12 mouse cellular contexts compared by ENCODE assay signal in genomic region chr12:40888829-40889228, GRCm38 (mm10).
A peak's percentile ranks its signal among the peaks of the same experiment; 100 is the strongest.
DNase-seq lines count a peak whose midpoint lies in the region; ATAC-seq and TF ChIP-seq lines count a peak whose summit lies in the region.
"Had no signal": no experiment of that assay in that cellular context is flagged by ENCODE, and none has a peak within 500 bp of the region (broad histone marks: within the 10 kb centered on the region; RNA-seq: fewer than 3 reads in every experiment).

No protein-coding gene starts in this region.

- no peak overlapping the region for H3K9ac ChIP-seq in intestine, embryonic 16.5 days (ENCODE audit: low read depth, low read length)
- H3K9ac ChIP-seq in liver, embryonic 16.5 days (ENCODE audit: low read depth, low read length), result peak overlapping the region; percentile 57

- 53% methylated on average over 1 of the region's 1 CpGs for WGBS in intestine, embryonic 16.5 days
- 48% methylated on average over 1 of the region's 1 CpGs for WGBS in liver, embryonic 16.5 days (ENCODE audit: insufficient replicate concordance)

- POLR2A ChIA-PET in Patski (lab: Charles Lee), result no interaction called here

- H3K4me2 ChIP-seq in intestine, embryonic 16.5 days (ENCODE audit: low read depth, low read length), result peak overlapping the region; percentile 30; the same call in 1 of the 2 replicates
- peak overlapping the region; percentile 61 for H3K4me2 ChIP-seq in liver, embryonic 16.5 days (ENCODE audit: low read depth, low read length)

- H3K4me1 ChIP-seq in intestine, embryonic 16.5 days (ENCODE audit: control insufficient read depth, insufficient read depth, low read length), result peaks cover 8% of the 10 kb centered on the region
- H3K4me1 ChIP-seq in liver, embryonic 16.5 days (ENCODE audit: control insufficient read depth, low read depth, low read length), result peaks cover 68% of the 10 kb centered on the region

- H3K27me3 ChIP-seq in Patski, result no peaks in the 10 kb centered on the region
- H3K27me3 ChIP-seq in intestine, embryonic 16.5 days (replicated peaks; ENCODE audit: control insufficient read depth, insufficient read depth, low read length), result no peaks in the 10 kb centered on the region
- H3K27me3 ChIP-seq in liver, embryonic 16.5 days (ENCODE audit: control insufficient read depth, insufficient read depth, low read depth, low read length), result no peaks in the 10 kb centered on the region

- CTCF ChIA-PET in Patski (lab: Charles Lee), result interaction anchor here (1.0 kb wide), 1 partner anchor 16 kb away, joined by 3 read pairs; no protein-coding TSS in a partner anchor

- peak; percentile 2 for ATAC-seq in Patski
- ATAC-seq in intestine, embryonic 16.5 days, result peak; percentile 90
- ATAC-seq in liver, embryonic 16.5 days (ENCODE audit: low read depth), result peak; percentile 7; the same call in 1 of the 2 replicates

- no peaks in the 10 kb centered on the region for H3K9me3 ChIP-seq in intestine, embryonic 16.5 days (ENCODE audit: control insufficient read depth, low read length)
- no peaks in the 10 kb centered on the region for H3K9me3 ChIP-seq in liver, embryonic 16.5 days (replicated peaks; ENCODE audit: control insufficient read depth, low read length)

- no peak for TF ChIP-seq CTCF in Patski (IDR thresholded peaks at IDR 0.05)

- in situ Hi-C loops in Patski (cut with MboI; ENCODE audit: low pct_unique_long_range_greater_than_20kb), result no loop called here

- H3K4me3 ChIP-seq in intestine, embryonic 16.5 days (ENCODE audit: low read length), result no peak overlapping the region
- H3K4me3 ChIP-seq in liver, embryonic 16.5 days (ENCODE audit: low read depth, low read length), result peak overlapping the region; percentile 36

- peak; percentile 32 for DNase-seq in kidney, adult 9 months
- no peak for DNase-seq in kidney, adult 11 months
- no peak for DNase-seq in Patski (ENCODE audit: low read depth, low spot score)
- no peak for DNase-seq in cerebellum, adult 9-11 months
- no peak for DNase-seq in urinary bladder, postnatal 10 days (ENCODE audit: low spot score)
- DNase-seq: adrenal gland, adult 2 months; cerebellum, adult 11 months; heart, postnatal 36 days; midbrain, embryonic 14.5 days; right cerebral cortex, postnatal 4 days had no signal

- peak overlapping the region; percentile 57; the same call in 1 of the 2 replicates for H3K27ac ChIP-seq in intestine, embryonic 16.5 days (ENCODE audit: low read length)
- peak overlapping the region; percentile 95 for H3K27ac ChIP-seq in liver, embryonic 16.5 days (ENCODE audit: low read length)

- no peaks in the 10 kb centered on the region for H3K36me3 ChIP-seq in intestine, embryonic 16.5 days (ENCODE audit: control insufficient read depth, insufficient read depth, low read length)
- H3K36me3 ChIP-seq in liver, embryonic 16.5 days (ENCODE audit: control insufficient read depth, insufficient read depth), result no peaks in the 10 kb centered on the region

Comparison
In these comparisons a context has a peak if more than half of its experiments do, and no peak if none do; other contexts are left out.
1. ATAC-seq: peak in every context shown above with its lines; median percentile 90 in intestine, embryonic 16.5 days; 7 in liver, embryonic 16.5 days; 2 in Patski.